Mouse (Mus musculus) cortical plate, adult 2 months (tissue): Measurements from ENCODE around the gene Shmt2.

Experiments
- CTCF ChIP-seq: fragments of 200-500 bp; IDR thresholded peaks from 2 replicates; pipeline ENCODE4 v1.5.1; 2011; ENCODE audit warnings: mild to moderate bottlenecking, control low read depth, low read length; ENCODE audit not compliant: insufficient read depth; ENCODE audit errors: extremely low read depth
- POLR2A ChIP-seq: fragments of 200-500 bp; IDR thresholded peaks from 2 replicates; pipeline ENCODE4 v1.6.1; 2011; ENCODE audit warnings: mild to moderate bottlenecking, low read length, control low read depth; ENCODE audit not compliant: insufficient read depth; ENCODE audit errors: extremely low read depth

DNA sequence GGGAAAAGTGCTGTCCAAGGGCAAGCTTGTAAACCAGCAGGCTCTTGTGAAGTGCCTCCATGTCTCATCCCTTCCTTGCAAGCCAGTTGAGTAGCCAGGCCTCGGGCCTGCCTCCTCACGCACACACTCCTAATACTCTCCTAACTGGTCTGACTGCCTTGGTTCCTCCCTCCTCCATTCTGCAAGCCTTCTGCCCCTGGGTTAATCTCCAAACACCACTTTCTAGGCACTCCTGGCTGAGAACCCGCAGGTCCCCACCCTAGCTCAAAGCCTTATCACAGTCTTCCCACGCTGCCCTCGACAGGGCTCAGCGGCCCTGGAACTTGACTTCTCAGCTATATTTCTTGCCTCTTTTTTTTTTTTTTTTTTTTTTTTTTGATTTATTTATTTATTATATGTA lies 48.1 kb upstream of the Shmt2 start:
- no peak for TF ChIP-seq CTCF
- no peak for TF ChIP-seq POLR2A
